Mouse (Mus musculus) thymus, postnatal 36 days (tissue): Measurements from ENCODE around the gene Trim47.
"Not testable (repeated sequence)": the region's sequence is repeated elsewhere in the genome, so short reads cannot be mapped to it uniquely, and the experiment has no call there.

Experiments
- DNase-seq, 2 experiments: peaks; one replicate each; pipeline ENCODE4 v3.0.0; 2022; ENCODE audit warnings: mixed read lengths in 2 of 2

Gene Trim47

GRCm38 (mm10) chr11:116134171-116134570, 7.2 kb upstream of the Trim47 start:
- no peak for DNase-seq

DNA sequence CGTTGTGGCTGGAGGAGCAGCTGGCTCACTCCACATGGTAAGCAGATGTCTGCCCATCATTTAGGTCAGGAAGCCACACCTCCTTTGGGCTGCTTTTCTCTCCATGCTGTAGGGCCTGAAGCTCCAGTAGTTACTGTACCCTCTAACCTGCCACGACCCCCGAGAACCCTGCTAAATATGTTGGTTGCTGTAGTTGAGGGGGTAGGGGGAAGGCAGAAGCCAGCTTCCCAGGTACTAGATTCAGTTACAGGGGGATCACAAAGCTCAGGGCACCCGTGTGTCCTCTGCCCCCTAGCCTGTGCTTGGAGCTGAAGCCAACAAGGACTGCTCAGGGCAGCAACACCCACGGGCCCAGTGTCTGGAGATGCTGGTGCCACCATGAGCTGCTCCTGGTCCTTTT, 6.5 kb upstream of the Trim47 start:
- DNase-seq, result no peak

DNA sequence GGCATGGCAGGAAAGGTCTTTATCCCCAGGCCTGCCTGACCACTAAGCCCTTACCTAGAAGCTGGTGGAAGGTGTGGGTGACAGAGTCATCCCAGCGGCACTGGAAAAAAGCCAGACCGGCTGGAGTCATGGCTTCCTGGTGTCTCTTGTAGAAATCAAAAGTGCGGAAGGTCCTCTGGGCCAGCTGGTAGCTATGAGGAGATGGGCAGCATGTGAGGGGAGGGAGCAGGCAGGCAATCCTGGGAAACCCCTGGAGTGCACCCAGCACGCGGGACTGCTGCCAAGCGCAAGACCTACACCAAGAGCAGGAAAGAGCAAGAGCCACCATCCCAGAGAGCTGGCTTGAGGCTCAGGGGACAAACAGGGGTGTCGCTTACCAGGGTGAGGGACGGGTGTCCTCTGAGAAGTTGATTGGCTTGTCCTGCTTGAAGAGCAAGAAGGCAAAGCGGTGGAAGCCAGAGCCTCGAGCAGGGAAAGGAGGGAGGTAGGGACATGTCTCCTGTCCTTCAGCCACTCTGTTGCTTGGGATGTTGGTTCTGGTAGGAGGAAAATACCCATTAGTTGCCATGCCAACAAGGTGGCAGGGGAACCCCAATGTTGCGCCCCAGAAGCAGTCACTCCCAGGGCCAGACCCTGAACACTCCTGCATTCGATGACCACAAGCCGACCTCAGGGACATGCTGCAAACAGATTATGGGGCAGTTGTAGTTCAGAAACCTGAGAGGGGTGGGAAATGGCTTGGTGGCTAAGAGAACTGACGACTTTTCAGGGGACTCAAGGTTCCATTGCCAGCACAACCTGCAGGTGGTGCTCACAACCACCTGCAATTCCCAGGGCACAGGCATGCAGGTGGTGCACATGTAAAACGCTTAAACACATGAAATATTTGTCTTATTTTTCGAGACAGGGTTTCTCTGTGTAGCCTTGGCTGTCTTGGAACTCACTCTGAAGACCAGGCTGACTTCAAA, 5.6 kb upstream of the Trim47 start:
- no peak for DNase-seq

- no peak for DNase-seq
These were observed 4.5 kb upstream of the Trim47 start for GRCm38 (mm10) chr11:116131349-116132170.

- DNase-seq, result peak; percentile 87 to 91
These were observed 3.6 kb upstream of the Trim47 start, which contains the start of gene Trim65 for GRCm38 (mm10) chr11:116130488-116131205. Gene Trim65 (minus strand): TSS chr11:116131128.

DNA sequence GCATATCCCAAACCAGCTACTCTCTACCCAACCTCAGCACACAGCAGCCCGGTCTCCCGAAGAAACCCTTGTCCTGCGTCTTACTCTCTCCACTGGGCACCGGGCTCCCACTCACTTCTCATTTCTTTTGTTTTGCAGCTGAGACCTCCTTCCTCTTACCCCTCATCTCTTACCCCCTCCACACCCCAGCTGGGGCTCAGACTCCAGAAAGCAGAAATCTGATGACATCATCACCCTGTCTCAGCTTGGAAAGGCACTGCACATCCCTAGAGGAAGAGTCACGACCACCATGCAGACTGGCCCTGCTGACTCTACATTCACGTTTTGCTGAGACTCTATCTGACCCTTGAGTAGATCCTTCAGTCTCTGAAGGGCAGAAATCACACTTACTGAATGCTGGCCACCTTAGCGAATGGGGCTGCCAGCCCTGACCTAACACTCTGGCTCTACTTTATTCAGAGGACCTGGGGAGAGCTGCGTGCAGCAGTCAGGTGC, 3.0 kb upstream of the Trim47 start:
- peak; percentile 22 to 48 for DNase-seq

DNA sequence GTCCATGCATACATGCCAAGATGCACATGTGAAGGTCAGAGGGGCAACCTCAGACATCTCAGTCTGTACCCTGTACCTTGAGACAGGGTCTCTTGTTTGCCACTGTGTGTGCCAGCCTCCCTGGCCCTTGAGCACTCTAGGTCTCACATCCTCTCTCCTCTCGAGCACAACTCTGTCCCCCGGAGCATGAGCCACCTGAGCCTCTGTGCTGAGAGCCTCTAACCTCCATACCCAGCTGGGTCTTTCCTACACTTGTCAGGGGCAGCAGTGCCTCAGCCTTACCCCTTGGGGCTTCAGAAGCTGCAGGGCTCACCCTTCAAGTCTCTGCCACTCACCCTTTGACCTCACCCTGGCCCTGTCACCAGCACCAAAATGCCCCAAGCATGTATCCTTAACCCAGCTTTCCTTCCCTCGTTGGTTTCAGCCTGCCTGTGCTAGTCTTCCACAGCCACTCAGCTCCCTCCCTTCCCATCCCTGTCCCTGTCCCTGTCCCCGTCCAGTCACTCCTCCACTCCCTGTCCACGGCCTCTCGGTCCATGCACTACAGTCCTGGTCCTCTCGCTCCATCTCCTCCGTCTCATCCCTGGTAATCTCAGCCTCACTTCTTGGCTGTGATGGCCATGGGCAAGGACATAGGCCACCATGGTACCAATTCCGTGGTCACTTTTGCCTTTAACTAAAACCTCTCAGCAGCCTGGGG, 2.2 kb upstream of the Trim47 start:
- DNase-seq, result no peak

DNA sequence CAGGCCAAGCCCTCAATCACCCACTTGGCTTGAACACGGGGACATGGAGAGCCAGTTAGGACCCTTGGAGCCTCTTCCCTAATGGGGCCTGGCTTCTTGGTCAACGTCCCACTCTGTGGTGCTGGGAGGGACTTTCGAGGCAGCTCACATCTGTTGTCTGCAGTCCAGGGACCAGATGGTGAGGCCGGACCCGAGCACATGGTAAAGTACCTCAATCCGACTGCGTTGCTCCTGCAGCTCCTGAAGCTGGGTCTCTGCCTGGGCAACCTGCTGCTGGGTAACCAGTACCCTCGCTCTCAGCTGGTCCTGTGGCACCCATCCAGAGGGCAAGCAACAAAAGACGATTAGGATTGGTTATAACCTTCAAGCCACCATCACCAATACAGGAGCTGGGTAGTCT, 976 bp upstream of the Trim47 start:
- DNase-seq, result no peak

DNA sequence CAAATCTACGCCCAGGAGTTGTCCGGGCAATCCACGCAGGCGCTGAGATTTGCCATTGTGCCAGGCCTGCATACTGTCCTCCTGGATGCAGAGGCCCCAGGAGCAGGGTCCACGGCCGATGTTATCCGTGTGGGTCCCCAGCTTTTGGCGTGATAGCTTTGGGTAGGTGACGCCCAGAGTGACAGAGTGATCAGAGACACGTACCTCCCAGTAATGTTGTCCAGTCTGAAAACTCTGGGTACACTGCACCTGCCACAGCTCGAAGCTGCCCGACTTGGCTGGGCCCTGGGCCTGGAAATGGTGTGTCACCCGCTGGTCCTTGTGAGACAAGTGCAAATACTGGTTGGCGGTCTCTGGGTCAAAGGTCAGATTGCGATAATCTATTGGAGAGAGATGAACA, 749 bp downstream of the Trim47 start:
- DNase-seq, result no peak

GRCm38 (mm10) chr11:116121731-116122245, 5.2 kb downstream of the Trim47 start:
- not testable (repeated sequence) for DNase-seq

- peak in 1 of 2 experiments; percentile 16 for DNase-seq
These were observed 9.2 kb downstream of the Trim47 start for GRCm38 (mm10) chr11:116117819-116118218.

DNA sequence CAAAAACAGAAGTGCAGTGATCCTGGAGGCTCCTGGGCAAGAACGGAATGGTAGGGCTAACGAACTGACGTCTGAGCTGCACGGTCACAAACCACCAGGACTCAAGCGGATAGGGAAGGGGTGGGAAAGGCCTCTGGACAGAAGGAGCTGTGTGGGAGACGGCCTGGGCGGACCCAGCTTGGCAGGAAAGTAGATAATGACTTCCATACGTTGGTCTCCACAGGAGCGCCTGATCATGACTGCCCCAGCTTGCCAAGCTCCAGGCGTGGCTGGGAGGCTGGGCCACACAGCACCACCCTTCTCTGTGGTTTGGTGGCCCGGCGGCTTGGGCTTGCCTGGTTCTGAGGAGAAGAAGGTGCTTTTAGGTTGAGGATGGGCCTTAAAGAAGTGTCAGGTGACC, 9.8 kb downstream of the Trim47 start:
- no peak for DNase-seq

- no peak for DNase-seq
These were observed 15.3 kb downstream of the Trim47 start for GRCm38 (mm10) chr11:116111611-116112203.

GRCm38 (mm10) chr11:116111067-116111466, 15.9 kb downstream of the Trim47 start:
- no peak for DNase-seq

DNA sequence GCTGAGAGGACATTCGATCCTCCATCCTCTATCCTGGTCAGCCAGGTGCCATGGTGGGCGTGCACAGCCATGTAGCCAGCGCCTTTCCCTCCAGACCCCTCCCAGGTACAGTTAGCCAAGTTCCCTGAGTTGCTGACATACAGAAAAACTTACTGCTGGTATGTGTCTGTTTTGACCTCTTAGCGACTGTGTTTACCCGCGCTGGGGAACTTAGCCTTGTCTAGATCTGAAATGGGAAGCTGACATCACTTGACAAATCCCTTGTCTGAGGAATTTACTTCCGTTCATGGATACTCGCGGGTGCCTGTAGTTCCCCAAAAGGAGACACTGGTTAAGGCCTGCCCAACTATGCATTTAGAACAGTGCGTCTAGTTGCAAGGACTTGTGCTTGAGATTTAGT, 16.5 kb downstream of the Trim47 start:
- no peak for DNase-seq

- no peak for DNase-seq
These were observed 16.9 kb downstream of the Trim47 start for GRCm38 (mm10) chr11:116110131-116110530.

- DNase-seq, result peak in 1 of 2 experiments; percentile 37
These were observed 17.4 kb downstream of the Trim47 start for GRCm38 (mm10) chr11:116109441-116110081.

DNA sequence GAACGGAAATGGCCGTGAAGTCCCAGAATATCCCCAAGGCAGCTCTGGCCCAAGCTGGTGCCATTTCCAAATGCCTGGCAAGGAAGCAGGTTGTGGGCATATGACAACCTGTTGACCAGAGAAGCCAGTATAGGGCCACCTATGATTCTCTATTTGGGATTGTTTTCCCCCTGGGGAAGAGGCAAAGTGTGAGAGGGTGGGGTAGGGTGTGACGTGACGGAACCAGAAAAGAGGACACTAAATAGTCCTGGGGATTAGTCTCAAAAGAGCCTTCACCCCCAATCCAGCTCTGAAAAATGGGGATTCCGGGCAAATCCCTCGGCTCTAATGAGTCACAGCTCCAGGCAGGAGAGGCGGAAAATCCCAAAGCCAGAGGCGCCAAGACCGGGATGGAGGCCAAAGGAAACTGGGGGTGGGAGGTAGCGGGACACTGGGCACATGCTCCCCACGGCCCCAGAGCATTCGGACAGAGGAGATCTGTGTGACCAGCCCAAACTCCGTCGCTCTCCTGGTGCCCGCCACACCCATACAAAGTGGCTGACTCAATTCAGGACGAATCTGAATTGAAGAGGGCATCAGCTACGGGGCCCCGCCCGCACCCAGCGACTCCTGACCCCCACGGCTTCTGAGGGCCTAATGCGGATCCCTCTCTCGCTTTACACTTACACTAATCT, 18.4 kb downstream of the Trim47 start:
- DNase-seq, result no peak

GRCm38 (mm10) chr11:116107777-116108285, 19.2 kb downstream of the Trim47 start:
- no peak for DNase-seq
